Mouse (Mus musculus): Measurements from ENCODE around the gene Coro6.

The Coro6 gene

DNA sequence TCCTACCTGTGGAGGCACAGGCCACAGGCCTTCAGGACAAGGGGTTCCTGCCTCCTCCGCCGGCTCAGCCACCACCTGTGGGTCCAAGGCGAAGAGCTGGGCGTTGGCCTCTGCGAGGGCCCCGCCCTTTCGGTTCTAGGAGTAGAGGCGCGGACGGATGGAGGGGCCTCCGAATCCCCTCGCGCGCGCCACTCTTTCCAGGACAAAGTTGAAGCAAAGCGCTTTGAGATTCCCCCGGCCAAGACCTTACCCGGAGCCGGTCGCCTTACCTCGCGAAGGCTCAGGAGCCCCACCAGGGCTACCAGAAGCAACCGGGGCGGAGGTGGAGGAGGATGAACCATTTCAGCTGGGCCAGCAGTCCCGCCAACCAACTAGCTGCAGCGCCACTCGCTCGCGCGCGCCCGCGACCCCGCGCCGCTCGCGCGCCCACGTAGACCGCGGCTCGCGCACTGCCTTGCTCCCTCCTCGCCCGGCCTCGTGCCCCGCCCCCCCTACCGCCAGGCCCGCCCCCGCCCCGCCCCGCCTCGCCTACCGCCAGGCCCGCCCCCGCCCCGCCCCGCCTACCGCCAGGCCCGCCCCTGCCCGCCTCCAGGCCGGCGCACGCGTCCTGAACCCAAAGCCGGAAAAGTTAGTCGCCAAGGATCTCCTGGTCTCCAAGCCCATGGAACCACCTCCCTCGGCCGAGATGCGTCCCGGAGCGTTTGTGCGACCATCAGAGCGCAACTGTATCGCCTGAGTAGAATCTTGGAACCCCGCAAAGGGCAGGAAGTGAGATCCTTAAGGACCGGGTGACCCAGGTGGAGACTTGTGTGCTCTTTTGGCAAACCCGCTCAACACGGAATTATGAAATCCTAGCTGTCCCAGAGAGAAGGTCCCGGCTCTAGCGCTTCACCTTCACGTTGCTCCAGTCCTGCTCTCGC lies 50.9 kb downstream of the Coro6 start:
- peak; percentile 76 to 88 for DNase-seq (ENCODE audit: low spot score in 2 of 2)

GRCm38 (mm10) chr11:77513811-77514170 lies 51.6 kb downstream of the Coro6 start:
- DNase-seq (ENCODE audit: low spot score in 2 of 2) = peak in 1 of 2 experiments; percentile 26

DNA sequence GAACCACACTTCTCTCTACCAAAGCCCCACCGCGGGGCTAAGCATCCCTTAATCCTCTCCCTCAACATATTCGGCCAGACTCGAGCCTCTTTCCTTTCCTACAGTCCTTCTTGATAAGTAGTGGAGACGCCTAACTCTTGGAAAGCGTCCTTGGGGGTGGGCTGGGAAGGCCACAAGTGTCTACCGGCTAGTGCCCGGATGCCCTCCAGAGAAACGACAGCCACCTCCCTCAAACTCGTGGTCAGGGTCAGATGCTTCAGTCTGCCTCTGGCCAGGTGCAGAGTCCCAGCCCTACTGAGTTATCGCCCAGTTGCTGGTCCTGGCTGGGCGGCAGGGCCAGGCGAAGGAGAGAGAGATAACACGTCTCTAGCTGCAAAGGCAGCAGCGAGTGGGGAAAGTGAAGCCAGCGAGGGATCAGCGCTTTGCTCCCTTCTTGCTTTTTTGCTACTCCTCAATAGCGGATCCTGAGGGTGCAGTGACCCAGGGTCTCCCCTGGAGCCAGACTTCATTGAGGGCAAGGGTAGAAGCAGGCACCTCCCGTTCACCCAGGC lies 52.1 kb downstream of the Coro6 start:
- DNase-seq (ENCODE audit: low spot score in 2 of 2) = peak; percentile 59 to 60

GRCm38 (mm10) chr11:77514832-77515636 lies 52.8 kb downstream of the Coro6 start, which contains the start of gene Abhd15:
Gene Abhd15 (plus strand): TSS chr11:77515121.
- peak; percentile 73 for DNase-seq (ENCODE audit: low spot score in 2 of 2)

GRCm38 (mm10) chr11:77515637-77516552 lies 53.7 kb downstream of the Coro6 start, which contains the start of gene Trp53i13:
Gene Trp53i13 (minus strand): TSS chr11:77515980.
- DNase-seq (ENCODE audit: low spot score in 2 of 2) = peak in 1 of 2 experiments; percentile 52

DNA sequence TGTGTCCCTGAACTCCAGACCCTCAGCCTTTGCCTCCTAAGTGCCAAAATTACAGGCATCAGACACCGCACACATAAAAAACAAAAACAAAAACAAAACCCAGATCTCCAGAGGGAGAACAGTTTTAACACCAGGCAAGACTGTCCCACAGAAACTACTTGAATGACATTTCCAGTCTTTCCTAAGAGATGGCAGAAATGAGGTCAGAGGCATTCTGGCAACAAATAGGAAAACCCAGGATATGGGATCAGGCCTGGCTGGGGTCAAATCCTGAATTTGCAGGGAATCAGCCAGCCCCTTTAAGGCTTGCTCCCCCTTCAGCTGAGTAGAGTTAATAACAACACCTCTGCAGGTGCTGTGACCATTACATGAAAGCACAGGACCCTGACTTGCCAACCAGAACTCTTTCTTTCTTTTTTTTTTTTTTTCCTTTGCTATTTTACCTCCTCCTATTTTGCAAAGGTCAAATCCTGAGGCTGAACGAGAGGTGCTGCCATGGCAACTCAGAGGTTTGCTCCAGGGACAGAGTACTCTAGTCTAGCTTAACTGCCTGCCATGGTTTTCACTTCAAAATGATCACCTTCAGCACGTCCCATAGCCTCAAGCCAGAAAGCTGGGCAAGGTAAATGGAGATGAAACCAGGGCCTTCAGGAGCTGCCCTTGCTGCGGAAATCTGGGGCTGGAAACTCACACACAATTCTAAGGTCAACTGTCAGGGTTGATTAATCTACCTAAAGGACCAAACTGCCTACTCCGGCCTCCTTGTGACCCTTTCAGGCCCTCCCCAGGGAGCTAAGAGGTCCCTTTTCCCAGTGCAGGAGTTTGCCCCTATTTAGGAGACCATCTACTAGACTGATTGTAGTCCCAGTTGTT lies 54.6 kb downstream of the Coro6 start:
- no peak for DNase-seq (ENCODE audit: low spot score in 2 of 2)

DNA sequence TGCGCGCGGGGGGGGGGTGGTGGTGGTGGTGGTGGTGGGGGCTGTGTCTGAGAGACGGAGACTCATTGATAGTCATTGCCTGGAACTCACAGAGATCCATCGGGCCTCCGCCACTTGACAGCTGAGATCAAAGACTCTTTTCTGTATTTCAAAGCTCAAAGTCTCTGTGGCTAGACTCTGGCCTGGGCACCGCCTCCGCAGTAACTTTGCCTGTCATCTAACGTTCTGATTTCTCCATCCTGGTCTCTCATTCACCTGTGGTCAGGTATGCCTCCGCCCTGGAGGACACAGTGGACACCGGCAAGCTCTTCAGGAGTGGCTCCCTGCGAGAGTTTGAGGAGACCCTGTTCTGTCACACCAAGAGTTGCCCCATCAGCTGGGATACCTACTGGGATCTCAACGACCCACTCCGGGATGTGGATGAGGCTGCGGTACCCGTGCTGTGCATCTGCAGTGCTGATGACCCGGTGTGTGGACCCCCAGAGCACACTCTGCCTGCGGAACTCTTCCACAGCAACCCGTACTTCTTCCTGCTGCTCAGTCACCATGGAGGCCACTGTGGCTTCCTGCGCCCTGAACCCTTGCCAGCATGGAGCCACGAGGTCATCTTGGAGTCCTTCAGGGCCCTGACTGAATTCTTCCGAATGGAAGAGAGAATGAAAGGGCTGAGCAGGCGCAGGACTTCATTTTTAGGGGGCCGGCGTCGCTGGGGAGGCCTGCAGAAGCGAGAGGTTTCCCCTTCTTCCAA lies 56.0 kb downstream of the Coro6 start:
- peak; percentile 10 to 28 for DNase-seq (ENCODE audit: low spot score in 2 of 2)

- peak; percentile 31 to 65 for DNase-seq (ENCODE audit: low spot score in 2 of 2)
Observed at GRCm38 (mm10) chr11:77519043-77519442, 56.8 kb downstream of the Coro6 start, which contains the start of gene Gm10392. Gene Gm10392 (minus strand): TSS chr11:77519198.

All from spleen, postnatal 10 days (tissue).